Mouse (Mus musculus) MEL (cell line): ENCODE measurements around the gene Napsa.

Experiments
- CTCF ChIP-seq, 3 experiments: IDR thresholded peaks in 2 of 3; conservative IDR thresholded peaks in 1 of 3; 2 replicates each; pipeline ENCODE4 v1.5.1; 2011 to 2012; ENCODE audit warnings: low read length in 3 of 3, low read depth in 2 of 3, mild to moderate bottlenecking in 2 of 3, improper control_type of control experiment in 1 of 3, inconsistent platforms in 1 of 3, mixed read lengths in 1 of 3, moderate library complexity in 1 of 3; ENCODE audit not compliant: control insufficient read depth in 1 of 3, insufficient read depth in 1 of 3, poor library complexity in 1 of 3, severe bottlenecking in 1 of 3
- E2F4 ChIP-seq: IDR thresholded peaks from 2 replicates; pipeline ENCODE4 v1.6.1; 2011; ENCODE audit warnings: low read depth, low read length, improper control_type of control experiment, borderline replicate concordance
- EP300 ChIP-seq, 2 experiments: IDR thresholded peaks; 2 replicates each; pipeline ENCODE4 v1.6.1; 2011; ENCODE audit warnings: improper control_type of control experiment in 2 of 2, low read length in 2 of 2, low read depth in 1 of 2, mild to moderate bottlenecking in 1 of 2
- GATA1 ChIP-seq: IDR thresholded peaks from 2 replicates; pipeline ENCODE4 v1.6.1; 2011; ENCODE audit warnings: low read depth, low read length, improper control_type of control experiment
- JUND ChIP-seq: IDR thresholded peaks from 2 replicates; pipeline ENCODE4 v1.6.1; 2011; ENCODE audit warnings: low read depth, mild to moderate bottlenecking, improper control_type of control experiment, low read length
- KAT2A ChIP-seq: conservative IDR thresholded peaks from 2 replicates; pipeline ENCODE4 v1.6.1; 2012; ENCODE audit warnings: low read depth, low read length, improper control_type of control experiment, inconsistent platforms
- MAFK ChIP-seq: IDR thresholded peaks from 2 replicates; pipeline ENCODE4 v1.6.1; 2011; ENCODE audit warnings: low read depth, mild to moderate bottlenecking, low read length, improper control_type of control experiment, borderline replicate concordance
- MAX ChIP-seq: IDR thresholded peaks from 2 replicates; pipeline ENCODE4 v1.6.1; 2011; ENCODE audit warnings: low read length, improper control_type of control experiment
- POLR2A ChIP-seq, 2 experiments: IDR thresholded peaks; 2 replicates each; pipeline ENCODE4 v1.6.1; 2011 to 2012; ENCODE audit warnings: low read length in 2 of 2, mild to moderate bottlenecking in 2 of 2, control low read depth in 1 of 2, improper control_type of control experiment in 1 of 2, low read depth in 1 of 2, moderate library complexity in 1 of 2; ENCODE audit not compliant: control insufficient read depth in 1 of 2, insufficient read depth in 1 of 2, poor library complexity in 1 of 2
- RCOR1 ChIP-seq: IDR thresholded peaks from 2 replicates; pipeline ENCODE4 v1.6.1; 2012; ENCODE audit warnings: low read depth, mild to moderate bottlenecking, inconsistent platforms, low read length, improper control_type of control experiment
- ZC3H11A ChIP-seq: IDR thresholded peaks from 2 replicates; pipeline ENCODE4 v1.6.1; 2012; ENCODE audit warnings: low read depth, mild to moderate bottlenecking, inconsistent platforms, low read length, improper control_type of control experiment
- ZMIZ1 ChIP-seq: IDR thresholded peaks from 2 replicates; pipeline ENCODE4 v1.6.1; 2012; ENCODE audit warnings: low read depth, mild to moderate bottlenecking, inconsistent platforms, low read length, improper control_type of control experiment, moderate library complexity
- ZNF384 ChIP-seq: IDR thresholded peaks from 2 replicates; pipeline ENCODE4 v1.6.1; 2012; ENCODE audit warnings: low read depth, mild to moderate bottlenecking, inconsistent platforms, low read length, improper control_type of control experiment

DNA sequence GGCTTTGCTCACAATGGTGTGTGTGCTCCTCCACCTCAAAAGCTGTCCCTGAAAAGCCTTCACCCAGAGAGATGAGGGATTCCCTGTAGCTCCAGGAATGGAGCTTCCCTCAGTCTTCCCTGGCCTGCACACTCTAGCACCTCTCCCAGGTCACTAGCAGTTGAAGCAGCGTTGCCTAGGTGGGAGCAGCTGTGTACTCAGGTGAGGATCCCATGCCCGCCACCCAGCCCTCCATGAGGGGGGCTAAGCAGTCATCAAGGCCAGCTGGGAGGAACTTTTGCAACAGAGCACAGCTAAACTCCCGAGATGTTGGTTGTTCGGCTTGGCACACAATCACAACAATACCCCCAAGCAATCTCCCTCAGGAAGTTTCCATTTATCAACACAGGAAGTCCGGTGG lies 10.5 kb downstream of the Napsa start:
- TF ChIP-seq CTCF (IDR thresholded peaks at IDR 0.05 in 2 of 3, conservative IDR thresholded peaks at IDR 0.05 in 1 of 3; ENCODE audit: control insufficient read depth in 1 of 3, insufficient read depth in 1 of 3, low read depth in 2 of 3, low read length in 3 of 3, poor library complexity in 1 of 3, severe bottlenecking in 1 of 3) (no peak), ZNF384 (no peak), POLR2A (IDR thresholded peaks at IDR 0.05; ENCODE audit: control insufficient read depth in 1 of 2, insufficient read depth in 1 of 2, low read depth in 1 of 2, low read length in 2 of 2, poor library complexity in 1 of 2) (no peak), E2F4 (no peak), MAX (no peak), GATA1 (no peak), JUND (no peak), RCOR1 (no peak), ZMIZ1 (no peak), ZC3H11A (no peak), MAFK (no peak), EP300 (IDR thresholded peaks at IDR 0.05; ENCODE audit: low read depth in 1 of 2, low read length in 2 of 2) (no peak), KAT2A (no peak)
